Mouse (Mus musculus) lung, embryonic 15.5 days (tissue): ENCODE measurements around the gene Olfm2. TPM values are rescaled to one million over a fixed set of nuclear protein-coding genes. Genes with fewer than 3 reads are reported as not detected.

Source experiments
- ATAC-seq: fragments of 200-750 bp; cut with Nextera tagmentation; 2 replicates; pipeline ENCODE4 v1.8.0; 2017; ENCODE audit warnings: moderate number of reproducible peaks, borderline replicate concordance; ENCODE audit not compliant: low FRiP score, low TSS enrichment; ENCODE audit errors: extremely low read depth
- H3K27ac ChIP-seq: fragments of 300-500 bp; sonication (generic); 2 replicates; pipeline ENCODE4 v1.5.1; 2015; ENCODE audit warnings: moderate library complexity, mild to moderate bottlenecking, inconsistent platforms
- H3K27me3 ChIP-seq: fragments of 300-500 bp; sonication (generic); 2 replicates; pipeline ENCODE4 v1.6.1; 2015; ENCODE audit warnings: inconsistent platforms
- H3K36me3 ChIP-seq: fragments of 300-500 bp; sonication (generic); 2 replicates; pipeline ENCODE4 v1.6.1; 2015; ENCODE audit warnings: inconsistent platforms
- H3K4me1 ChIP-seq: fragments of 300-500 bp; sonication (generic); 2 replicates; pipeline ENCODE4 v1.6.1; 2015; ENCODE audit warnings: inconsistent platforms
- H3K4me2 ChIP-seq: fragments of 300-500 bp; sonication (generic); 2 replicates; pipeline ENCODE4 v1.6.1; 2015; ENCODE audit warnings: inconsistent platforms, mild to moderate bottlenecking, moderate library complexity
- H3K4me3 ChIP-seq: fragments of 300-500 bp; sonication (generic); 2 replicates; pipeline ENCODE4 v1.5.1; 2015; ENCODE audit warnings: mild to moderate bottlenecking, inconsistent platforms
- H3K9ac ChIP-seq: fragments of 300-500 bp; sonication (generic); 2 replicates; pipeline ENCODE4 v1.6.1; 2015; ENCODE audit warnings: inconsistent platforms
- H3K9me3 ChIP-seq: fragments of 300-500 bp; sonication (generic); 2 replicates; pipeline ENCODE4 v1.6.1; 2016; ENCODE audit warnings: inconsistent platforms
- WGBS: fragments of 180-500 bp; shearing (Covaris S2); methylation state at CpG from one replicate; pipeline ENCODE4 v1.1.7; 2015; 5-methylcytosine and 5-hydroxymethylcytosine counted together
- polyA plus RNA-seq: library from polyadenylated mRNA; unstranded; fragments of >200 nt; fragmentation: Nextera tagmentation; extraction: Ambion mirVana; gene quantifications from 2 replicates; pipeline ENCODE4 v1.2.1, GENCODE M21; 2015

The Olfm2 gene
- polyA plus RNA-seq, 1 experiment from 2014 or later: 2.7 TPM

DNA sequence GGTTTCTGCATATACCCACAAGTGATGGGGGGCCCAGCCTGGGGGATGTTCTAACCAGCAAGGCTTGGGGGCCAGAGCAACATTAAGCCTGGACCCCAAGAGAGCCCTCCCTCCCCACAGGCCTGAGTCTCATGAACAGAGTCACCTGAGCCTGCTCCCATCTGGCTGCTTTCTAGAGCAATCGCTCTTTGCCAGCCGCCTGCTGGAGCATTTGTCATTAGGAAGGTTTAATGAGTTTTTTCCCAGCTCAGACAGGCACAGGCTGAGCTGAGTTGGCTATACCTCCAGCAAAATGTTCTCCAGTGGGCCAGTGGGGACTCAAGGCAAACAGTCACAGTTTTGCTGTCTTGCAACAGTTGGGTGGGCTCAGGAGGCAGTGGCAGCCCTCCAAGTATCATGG is 81.8 kb downstream of the Olfm2 start:
- ATAC-seq: no peak
- H3K4me2 ChIP-seq: no peak overlapping the region
- peaks cover 44% of the 10 kb centered on the region for H3K36me3 ChIP-seq
- H3K4me1 ChIP-seq: no peaks in the 10 kb centered on the region
- 87% methylated on average over 2 of the region's 2 CpGs for WGBS
- no peak overlapping the region for H3K27ac ChIP-seq
- no peaks in the 10 kb centered on the region for H3K27me3 ChIP-seq
- no peak overlapping the region for H3K9ac ChIP-seq
- no peak overlapping the region for H3K4me3 ChIP-seq
- no peaks in the 10 kb centered on the region for H3K9me3 ChIP-seq

GRCm38 (mm10) chr9:20663956-20664355 is 82.2 kb downstream of the Olfm2 start:
- Histone ChIP-seq H3K9ac (no peak overlapping the region), H3K4me2 (no peak overlapping the region), H3K27ac (no peak overlapping the region), H3K4me1 (no peaks in the 10 kb centered on the region), H3K27me3 (no peaks in the 10 kb centered on the region), H3K36me3 (peaks cover 48% of the 10 kb centered on the region), H3K4me3 (no peak overlapping the region), H3K9me3 (no peaks in the 10 kb centered on the region)
- WGBS: 82% methylated on average over 2 of the region's 2 CpGs
- ATAC-seq: no peak

DNA sequence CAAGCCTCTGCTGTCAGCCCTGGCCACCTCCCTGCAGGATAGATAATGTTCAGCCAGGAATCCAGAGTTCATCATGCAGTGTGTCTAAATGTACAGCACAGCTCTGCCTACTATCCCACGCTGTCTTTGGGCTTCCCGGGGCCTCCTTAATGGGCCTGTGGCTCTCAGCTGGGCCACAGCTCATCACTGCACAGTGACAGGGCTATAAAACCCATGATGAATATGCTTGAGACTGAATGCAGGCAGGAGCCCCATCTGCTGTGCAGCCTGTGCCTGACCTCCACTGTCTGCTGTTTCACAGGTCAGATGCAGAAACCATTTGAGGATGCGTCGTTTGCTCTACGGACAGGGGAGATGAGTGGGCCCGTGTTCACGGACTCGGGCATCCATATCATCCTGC is 83.3 kb downstream of the Olfm2 start:
- no peaks in the 10 kb centered on the region for H3K4me1 ChIP-seq
- H3K4me3 ChIP-seq: no peak overlapping the region
- H3K36me3 ChIP-seq: peaks cover 59% of the 10 kb centered on the region
- 92% methylated on average over 8 of the region's 8 CpGs for WGBS
- no peak for ATAC-seq
- H3K27ac ChIP-seq: no peak overlapping the region
- no peaks in the 10 kb centered on the region for H3K9me3 ChIP-seq
- H3K9ac ChIP-seq: no peak overlapping the region
- no peak overlapping the region for H3K4me2 ChIP-seq
- no peaks in the 10 kb centered on the region for H3K27me3 ChIP-seq

DNA sequence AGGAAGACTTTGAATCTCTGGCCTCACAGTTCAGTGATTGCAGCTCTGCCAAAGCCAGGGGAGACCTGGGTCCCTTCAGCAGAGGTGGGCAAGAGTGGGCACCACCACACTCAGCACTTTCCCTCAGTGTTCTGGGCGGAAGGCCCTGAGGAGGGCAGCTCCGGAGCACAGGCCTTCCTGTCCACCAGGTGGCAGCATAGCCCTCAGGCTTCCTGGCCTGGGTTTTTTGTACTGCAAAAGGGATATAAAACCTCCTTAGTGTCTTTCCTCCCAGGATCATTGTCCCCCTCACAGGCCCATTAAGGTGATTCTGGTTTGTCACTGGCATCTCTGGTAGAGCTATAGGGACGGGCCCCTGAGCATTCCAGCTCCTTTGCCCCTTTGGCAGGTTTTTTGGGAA is 83.8 kb downstream of the Olfm2 start:
- H3K9ac ChIP-seq: no peak overlapping the region
- no peaks in the 10 kb centered on the region for H3K27me3 ChIP-seq
- 48% methylated on average over 3 of the region's 3 CpGs for WGBS
- no peak overlapping the region for H3K27ac ChIP-seq
- H3K9me3 ChIP-seq: no peaks in the 10 kb centered on the region
- H3K4me1 ChIP-seq: no peaks in the 10 kb centered on the region
- H3K4me2 ChIP-seq: no peak overlapping the region
- ATAC-seq: no peak
- no peak overlapping the region for H3K4me3 ChIP-seq
- peaks cover 65% of the 10 kb centered on the region for H3K36me3 ChIP-seq

GRCm38 (mm10) chr9:20657546-20657945 is 88.6 kb downstream of the Olfm2 start:
- H3K27ac ChIP-seq: no peak overlapping the region
- no peak overlapping the region for H3K9ac ChIP-seq
- H3K4me3 ChIP-seq: no peak overlapping the region
- peaks cover 70% of the 10 kb centered on the region for H3K36me3 ChIP-seq
- 90% methylated on average over 3 of the region's 3 CpGs for WGBS
- no peaks in the 10 kb centered on the region for H3K9me3 ChIP-seq
- no peaks in the 10 kb centered on the region for H3K27me3 ChIP-seq
- H3K4me1 ChIP-seq: peaks cover 18% of the 10 kb centered on the region
- no peak for ATAC-seq
- H3K4me2 ChIP-seq: no peak overlapping the region

DNA sequence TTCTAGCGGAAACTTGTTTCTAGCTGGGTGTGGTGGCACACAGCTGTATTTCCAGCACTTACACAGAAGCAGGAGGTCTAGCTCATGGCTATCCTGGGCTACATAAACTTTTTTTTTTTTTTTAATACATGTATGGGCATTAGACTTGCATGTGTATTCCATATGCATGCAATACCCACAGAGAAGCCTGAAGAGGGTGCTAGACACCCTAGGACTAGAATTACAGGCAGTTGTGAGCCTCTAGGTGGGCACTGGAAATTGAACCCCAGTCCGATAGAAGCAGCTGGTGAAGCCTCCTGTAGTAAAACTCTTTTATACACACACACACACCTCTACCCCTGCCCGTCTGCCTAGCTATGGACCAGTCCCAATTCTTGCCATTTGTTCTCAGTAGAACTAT is 92.3 kb downstream of the Olfm2 start:
- Histone ChIP-seq H3K4me3 (peak overlapping the region; percentile 64; the same call in 1 of the 2 replicates), H3K4me1 (peaks cover 25% of the 10 kb centered on the region), H3K4me2 (peak overlapping the region; percentile 74; the same call in 1 of the 2 replicates), H3K9ac (no peak overlapping the region), H3K9me3 (no peaks in the 10 kb centered on the region), H3K36me3 (peaks cover 39% of the 10 kb centered on the region), H3K27ac (no peak overlapping the region), H3K27me3 (no peaks in the 10 kb centered on the region)
- ATAC-seq: no peak
- 82% methylated on average over 3 of the region's 3 CpGs for WGBS

DNA sequence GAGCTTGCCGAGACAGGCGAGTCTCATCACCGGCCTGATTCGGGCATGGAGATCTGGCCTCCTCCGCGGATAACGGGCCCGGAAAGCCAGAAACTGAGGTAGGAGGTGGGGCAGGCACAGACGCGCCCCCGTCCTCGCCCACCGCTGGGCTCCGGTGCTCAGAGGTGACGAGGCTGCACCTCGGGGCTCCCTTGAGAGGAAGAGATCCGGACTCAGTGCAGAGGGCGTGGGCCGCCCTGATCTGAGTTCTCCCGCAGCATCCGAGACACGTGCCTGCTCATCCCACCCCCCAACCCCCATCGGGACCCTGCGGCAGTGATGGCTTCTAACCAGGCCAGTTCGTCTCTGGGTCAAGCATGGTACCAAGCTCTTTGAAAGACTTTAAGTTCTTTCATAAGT is 93.9 kb downstream of the Olfm2 start:
- peaks cover 28% of the 10 kb centered on the region for H3K36me3 ChIP-seq
- WGBS: under 1% methylated on average over 25 of the region's 25 CpGs
- no peaks in the 10 kb centered on the region for H3K27me3 ChIP-seq
- H3K9me3 ChIP-seq: no peaks in the 10 kb centered on the region
- peak overlapping the region; percentile 64 for H3K4me3 ChIP-seq
- no peak overlapping the region for H3K27ac ChIP-seq
- peaks cover 25% of the 10 kb centered on the region for H3K4me1 ChIP-seq
- peak overlapping the region; percentile 76 for H3K9ac ChIP-seq
- peak overlapping the region; percentile 74 for H3K4me2 ChIP-seq
- ATAC-seq: peak; percentile 17

GRCm38 (mm10) chr9:20651602-20652259 is 94.4 kb downstream of the Olfm2 start, which contains the start of gene Pin1:
TSS of gene Pin1 (plus strand) at chr9:20652095.
- peaks cover 28% of the 10 kb centered on the region for H3K36me3 ChIP-seq
- H3K27me3 ChIP-seq: no peaks in the 10 kb centered on the region
- H3K27ac ChIP-seq: no peak within 1 kb of the TSS
- peak; percentile 99 for ATAC-seq
- H3K4me1 ChIP-seq: peaks cover 25% of the 10 kb centered on the region
- peak within 1 kb of the TSS; percentile 64 for H3K4me3 ChIP-seq
- peak within 1 kb of the TSS; percentile 76 for H3K9ac ChIP-seq
- no peaks in the 10 kb centered on the region for H3K9me3 ChIP-seq
- H3K4me2 ChIP-seq: peak within 1 kb of the TSS; percentile 74
- under 1% methylated on average over 45 of the region's 45 CpGs for whole genome bisulfite sequencing

DNA sequence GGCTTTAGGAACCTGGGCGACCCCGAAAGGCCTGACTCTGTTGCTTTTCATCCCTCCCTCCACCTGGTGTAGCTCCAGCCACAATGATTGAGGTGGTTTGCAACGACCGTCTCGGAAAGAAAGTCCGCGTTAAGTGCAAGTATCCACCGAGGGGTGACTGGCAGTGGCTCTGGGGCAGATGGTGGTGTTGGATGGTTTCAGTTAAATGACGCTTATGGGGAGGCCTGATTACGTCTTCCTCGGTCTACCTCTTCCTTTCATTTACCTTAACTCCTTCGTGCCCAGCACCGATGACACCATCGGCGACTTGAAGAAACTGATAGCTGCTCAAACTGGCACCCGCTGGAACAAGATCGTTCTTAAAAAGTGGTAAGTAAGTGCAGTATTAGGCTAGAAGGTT is 101.0 kb downstream of the Olfm2 start:
- Histone ChIP-seq H3K9me3 (no peaks in the 10 kb centered on the region), H3K27me3 (no peaks in the 10 kb centered on the region), H3K36me3 (peaks cover 20% of the 10 kb centered on the region; the same call in 1 of the 2 replicates), H3K4me1 (peaks cover 31% of the 10 kb centered on the region), H3K27ac (peak overlapping the region; percentile 81), H3K4me3 (peak overlapping the region; percentile 63), H3K4me2 (peak overlapping the region; percentile 95), H3K9ac (peak overlapping the region; percentile 75)
- WGBS: 2% methylated on average over 17 of the region's 17 CpGs
- ATAC-seq: no peak

GRCm38 (mm10) chr9:20644360-20645081 is 101.6 kb downstream of the Olfm2 start, which contains the start of gene Fbxl12:
TSS of gene Fbxl12 (minus strand) at chr9:20644767.
- peaks cover 20% of the 10 kb centered on the region; the same call in 1 of the 2 replicates for H3K36me3 ChIP-seq
- peak within 1 kb of the TSS; percentile 63 for H3K4me3 ChIP-seq
- peak within 1 kb of the TSS; percentile 98 for H3K27ac ChIP-seq
- ATAC-seq: no peak
- H3K9ac ChIP-seq: peak within 1 kb of the TSS; percentile 75
- H3K27me3 ChIP-seq: no peaks in the 10 kb centered on the region
- H3K4me2 ChIP-seq: peak within 1 kb of the TSS; percentile 95
- peaks cover 31% of the 10 kb centered on the region for H3K4me1 ChIP-seq
- under 1% methylated on average over 43 of the region's 43 CpGs for WGBS
- H3K9me3 ChIP-seq: no peaks in the 10 kb centered on the region

DNA sequence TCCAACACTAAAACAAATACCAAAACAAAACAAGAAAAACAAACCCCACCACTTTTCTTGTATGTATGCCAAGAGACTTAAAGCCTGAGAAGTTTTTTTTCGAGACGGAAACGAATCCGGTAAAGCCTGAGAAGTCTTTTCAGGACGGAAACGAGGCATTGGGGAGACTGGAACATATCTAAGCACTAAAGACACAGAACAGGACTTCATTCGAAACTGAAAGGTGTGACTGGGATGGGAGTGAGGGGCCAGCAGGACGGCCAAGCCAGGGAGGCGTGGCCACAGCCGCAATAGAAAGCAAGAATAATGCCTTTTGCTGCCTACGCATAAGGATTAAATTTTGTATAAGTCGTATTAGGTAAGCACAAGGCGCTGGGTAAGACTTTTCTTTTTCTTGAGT is 102.4 kb downstream of the Olfm2 start:
- Histone ChIP-seq H3K4me3 (peak overlapping the region; percentile 63), H3K36me3 (peaks cover 26% of the 10 kb centered on the region; the same call in 1 of the 2 replicates), H3K9me3 (no peaks in the 10 kb centered on the region), H3K9ac (peak overlapping the region; percentile 75), H3K4me2 (peak overlapping the region; percentile 95), H3K4me1 (peaks cover 31% of the 10 kb centered on the region), H3K27ac (peak overlapping the region; percentile 98), H3K27me3 (no peaks in the 10 kb centered on the region)
- no peak for ATAC-seq
- 6% methylated on average over 13 of the region's 13 CpGs for WGBS

GRCm38 (mm10) chr9:20642896-20643466 is 103.2 kb downstream of the Olfm2 start:
- H3K9ac ChIP-seq: peak overlapping the region; percentile 75
- no peaks in the 10 kb centered on the region for H3K27me3 ChIP-seq
- no peaks in the 10 kb centered on the region for H3K9me3 ChIP-seq
- peak overlapping the region; percentile 95 for H3K4me2 ChIP-seq
- peak; percentile 86 for ATAC-seq
- WGBS: under 1% methylated on average over 30 of the region's 30 CpGs
- peak overlapping the region; percentile 63 for H3K4me3 ChIP-seq
- H3K36me3 ChIP-seq: peaks cover 34% of the 10 kb centered on the region; the same call in 1 of the 2 replicates
- peaks cover 31% of the 10 kb centered on the region for H3K4me1 ChIP-seq
- H3K27ac ChIP-seq: peak overlapping the region; percentile 98
